Mouse (Mus musculus) hindbrain, embryonic 14.5 days (tissue): ENCODE data around the gene 1700003F12Rik. TPM values are rescaled to one million over a fixed set of nuclear protein-coding genes. Genes with fewer than 3 reads are reported as not detected.
A peak's percentile ranks its signal among the peaks of the same experiment; 100 is the strongest.

Experiments used
- ATAC-seq: fragments of 200-750 bp; cut with Nextera tagmentation; 2 replicates; pipeline ENCODE4 v1.8.0; 2017; ENCODE audit warnings: moderate number of reproducible peaks, mild to moderate bottlenecking, moderate TSS enrichment, moderate library complexity; ENCODE audit not compliant: low FRiP score
- DNase-seq: peaks from one replicate; pipeline ENCODE4 v3.0.0-alpha.2; 2015; ENCODE audit warnings: low spot score
- H3K27ac ChIP-seq: fragments of 300-500 bp; sonication (generic); 2 replicates; pipeline ENCODE4 v1.5.1; 2014; ENCODE audit warnings: mild to moderate bottlenecking, moderate library complexity
- H3K27me3 ChIP-seq: fragments of 300-500 bp; sonication (generic); 2 replicates; pipeline ENCODE4 v1.6.1; 2014; ENCODE audit warnings: mild to moderate bottlenecking, low read length, mixed read lengths; ENCODE audit not compliant: control insufficient read depth, insufficient read depth
- H3K36me3 ChIP-seq: fragments of 300-500 bp; sonication (generic); replicated peaks from 2 replicates; pipeline ENCODE4 v1.6.1; 2014; ENCODE audit not compliant: control insufficient read depth, insufficient read depth
- H3K4me1 ChIP-seq: fragments of 300-500 bp; sonication (generic); replicated peaks from 2 replicates; pipeline ENCODE4 v1.6.1; 2014; ENCODE audit warnings: antibody characterized with exemption, low read length, mixed read lengths; ENCODE audit not compliant: control insufficient read depth, insufficient read depth
- H3K4me2 ChIP-seq: fragments of 300-500 bp; sonication (generic); replicated peaks from 2 replicates; pipeline ENCODE4 v1.6.1; 2014; ENCODE audit warnings: mild to moderate bottlenecking, moderate library complexity
- H3K4me3 ChIP-seq: fragments of 300-500 bp; sonication (generic); replicated peaks from 2 replicates; pipeline ENCODE4 v1.5.1; 2014; ENCODE audit warnings: mild to moderate bottlenecking, low read length
- H3K9ac ChIP-seq: fragments of 300-500 bp; sonication (generic); 2 replicates; pipeline ENCODE4 v1.6.1; 2014
- H3K9me3 ChIP-seq: fragments of 300-500 bp; sonication (generic); 2 replicates; pipeline ENCODE4 v1.6.1; 2016; ENCODE audit warnings: low read length; ENCODE audit not compliant: control insufficient read depth
- WGBS: fragments of 180-500 bp; shearing (Covaris S2); extraction: QIAGEN DNeasy Blood & Tissue Kit; methylation state at CpG from one replicate; pipeline ENCODE4 v1.1.7; 2014; 5-methylcytosine and 5-hydroxymethylcytosine counted together
- polyA plus RNA-seq: library from polyadenylated mRNA; unstranded; fragments of >200 nt; fragmentation: Nextera tagmentation; extraction: Ambion mirVana; gene quantifications from 2 replicates; pipeline ENCODE4 v1.2.1, GENCODE M21; 2014

Gene 1700003F12Rik
- polyA plus RNA-seq, 1 experiment from 2014 or later = 1.5 TPM

DNA sequence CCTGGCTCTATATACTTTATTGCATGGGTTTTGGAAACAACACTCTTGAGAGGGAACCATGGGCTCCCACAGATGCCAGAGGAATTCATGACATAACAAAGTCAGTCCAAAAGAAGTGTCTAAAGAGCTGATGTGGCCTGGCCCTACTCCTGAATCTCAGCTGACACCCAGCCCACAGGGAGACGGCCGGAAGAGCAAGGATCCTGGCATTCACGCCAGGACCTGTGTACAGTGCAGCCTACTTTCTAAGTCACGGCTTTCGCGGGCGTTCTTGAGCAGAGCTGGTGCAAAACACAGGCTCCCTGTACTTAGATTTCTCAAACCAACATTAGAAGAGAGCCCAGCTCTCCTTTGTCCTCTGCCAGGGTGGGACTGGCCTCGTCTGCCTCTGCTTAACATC lies 33.7 kb downstream of the 1700003F12Rik start:
- no peak overlapping the region for H3K27ac ChIP-seq
- peaks cover 26% of the 10 kb centered on the region for H3K4me1 ChIP-seq
- 76% methylated on average over 8 of the region's 8 CpGs for WGBS
- H3K9me3 ChIP-seq = no peaks in the 10 kb centered on the region
- DNase-seq (no peak), ATAC-seq (no peak)
- H3K4me2 ChIP-seq = no peak overlapping the region
- H3K9ac ChIP-seq = no peak overlapping the region
- no peaks in the 10 kb centered on the region for H3K36me3 ChIP-seq
- H3K4me3 ChIP-seq = no peak overlapping the region
- H3K27me3 ChIP-seq = no peaks in the 10 kb centered on the region

DNA sequence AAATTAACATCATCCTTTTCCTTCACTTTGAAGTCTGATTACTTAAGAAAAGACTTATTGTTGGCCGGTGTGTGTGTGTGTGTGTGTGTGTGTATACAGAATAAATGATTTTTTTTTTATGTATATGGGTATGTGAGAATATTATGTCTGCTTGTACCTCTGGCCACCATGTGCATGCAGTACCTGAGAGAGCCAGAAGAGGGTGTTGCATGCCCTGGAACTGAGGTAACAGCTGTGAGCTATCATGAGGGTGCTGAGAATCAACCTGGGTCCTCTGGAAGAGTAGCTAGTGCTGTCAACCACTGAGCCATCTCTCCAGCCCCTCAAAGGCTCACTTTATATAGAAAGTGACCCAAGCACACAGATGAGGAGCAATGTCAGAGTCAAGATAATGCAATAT lies 34.5 kb downstream of the 1700003F12Rik start:
- DNase-seq = no peak
- WGBS = 97% methylated on average over 1 of the region's 1 CpGs
- no peak overlapping the region for H3K4me3 ChIP-seq
- no peak for ATAC-seq
- H3K36me3 ChIP-seq = no peaks in the 10 kb centered on the region
- H3K27me3 ChIP-seq = no peaks in the 10 kb centered on the region
- H3K4me1 ChIP-seq = peaks cover 26% of the 10 kb centered on the region
- H3K9ac ChIP-seq = no peak overlapping the region
- H3K27ac ChIP-seq = no peak overlapping the region
- no peaks in the 10 kb centered on the region for H3K9me3 ChIP-seq
- no peak overlapping the region for H3K4me2 ChIP-seq

DNA sequence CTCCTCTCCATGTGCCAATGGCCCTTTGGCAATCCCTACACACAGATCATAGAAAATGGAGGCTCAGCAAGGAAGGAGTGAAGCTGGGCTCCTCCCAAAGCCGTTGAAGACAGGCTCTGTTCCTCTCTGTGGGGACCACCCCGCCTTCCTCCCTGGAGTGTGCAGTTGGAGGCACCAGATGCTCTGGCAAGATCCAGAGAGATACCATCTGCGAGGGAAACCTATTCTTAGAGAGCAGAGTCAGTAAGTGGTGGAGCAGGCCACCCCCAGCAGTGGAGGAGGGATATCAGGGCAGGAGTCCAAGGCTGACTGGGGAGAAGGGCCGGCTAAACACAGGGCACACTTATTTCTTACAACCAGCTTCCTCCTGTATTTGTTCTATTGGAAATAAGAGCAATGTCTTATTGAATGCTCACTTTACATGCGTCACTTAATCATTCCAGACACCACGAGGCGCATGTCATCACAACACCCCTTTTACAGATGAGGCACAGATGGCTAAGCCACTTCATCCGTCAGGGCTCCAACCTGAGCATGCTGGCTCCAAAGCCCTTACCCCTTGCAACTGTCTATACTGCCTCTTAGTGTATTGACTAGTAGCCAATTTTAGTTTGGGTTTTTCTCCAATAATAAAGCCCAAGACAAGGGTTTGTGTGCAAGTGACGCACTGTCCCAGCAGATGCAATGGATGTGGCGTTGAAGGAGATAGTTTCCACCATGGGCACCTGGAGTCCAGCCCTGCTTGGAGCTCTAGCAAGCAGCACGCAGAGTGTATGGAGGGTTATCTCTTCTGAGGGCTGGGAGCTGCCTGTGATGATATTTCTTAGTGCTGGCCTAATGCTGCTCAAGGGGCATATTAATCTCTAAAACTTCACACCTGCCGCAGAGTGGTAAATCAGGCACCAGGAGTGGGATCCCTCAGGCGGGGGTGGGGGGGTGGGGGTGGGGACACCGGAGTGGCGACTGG lies 37.3 kb downstream of the 1700003F12Rik start:
- Histone ChIP-seq H3K27ac (peak overlapping the region; percentile 40; the same call in 1 of the 2 replicates), H3K4me3 (no peak overlapping the region), H3K4me2 (no peak overlapping the region), H3K27me3 (no peaks in the 10 kb centered on the region), H3K9me3 (no peaks in the 10 kb centered on the region), H3K4me1 (peaks cover 15% of the 10 kb centered on the region), H3K36me3 (no peaks in the 10 kb centered on the region; the same call in 1 of the 2 replicates), H3K9ac (no peak overlapping the region)
- DNase-seq (peak; percentile 54), ATAC-seq (peak; percentile 79)
- WGBS = 37% methylated on average over 15 of the region's 15 CpGs

GRCm38 (mm10) chr2:154584931-154585601 lies 38.2 kb downstream of the 1700003F12Rik start:
- Histone ChIP-seq H3K27ac (peak overlapping the region; percentile 40; the same call in 1 of the 2 replicates), H3K4me2 (no peak overlapping the region), H3K9me3 (no peaks in the 10 kb centered on the region), H3K4me3 (no peak overlapping the region), H3K9ac (no peak overlapping the region), H3K27me3 (no peaks in the 10 kb centered on the region), H3K4me1 (peaks cover 15% of the 10 kb centered on the region), H3K36me3 (no peaks in the 10 kb centered on the region; the same call in 1 of the 2 replicates)
- WGBS = 54% methylated on average over 17 of the region's 17 CpGs
- ATAC-seq (no peak), DNase-seq (no peak)

- H3K4me3 ChIP-seq = no peak overlapping the region
- ATAC-seq (no peak), DNase-seq (no peak)
- no peak overlapping the region for H3K9ac ChIP-seq
- peaks cover 15% of the 10 kb centered on the region for H3K4me1 ChIP-seq
- H3K27me3 ChIP-seq = no peaks in the 10 kb centered on the region
- H3K36me3 ChIP-seq = no peaks in the 10 kb centered on the region; the same call in 1 of the 2 replicates
- 79% methylated on average over 5 of the region's 5 CpGs for WGBS
- no peaks in the 10 kb centered on the region for H3K9me3 ChIP-seq
- no peak overlapping the region for H3K4me2 ChIP-seq
- H3K27ac ChIP-seq = no peak overlapping the region
Observed at GRCm38 (mm10) chr2:154586405-154586804, 39.5 kb downstream of the 1700003F12Rik start.

GRCm38 (mm10) chr2:154589051-154589450 lies 42.2 kb downstream of the 1700003F12Rik start:
- ATAC-seq (no peak), DNase-seq (no peak)
- Histone ChIP-seq H3K9ac (no peak overlapping the region), H3K4me3 (no peak overlapping the region), H3K36me3 (peaks cover 5% of the 10 kb centered on the region; the same call in 1 of the 2 replicates), H3K9me3 (no peaks in the 10 kb centered on the region), H3K27ac (no peak overlapping the region), H3K27me3 (no peaks in the 10 kb centered on the region), H3K4me1 (peaks cover 11% of the 10 kb centered on the region; the same call in 1 of the 2 replicates), H3K4me2 (no peak overlapping the region)
- WGBS = 86% methylated on average over 4 of the region's 4 CpGs

DNA sequence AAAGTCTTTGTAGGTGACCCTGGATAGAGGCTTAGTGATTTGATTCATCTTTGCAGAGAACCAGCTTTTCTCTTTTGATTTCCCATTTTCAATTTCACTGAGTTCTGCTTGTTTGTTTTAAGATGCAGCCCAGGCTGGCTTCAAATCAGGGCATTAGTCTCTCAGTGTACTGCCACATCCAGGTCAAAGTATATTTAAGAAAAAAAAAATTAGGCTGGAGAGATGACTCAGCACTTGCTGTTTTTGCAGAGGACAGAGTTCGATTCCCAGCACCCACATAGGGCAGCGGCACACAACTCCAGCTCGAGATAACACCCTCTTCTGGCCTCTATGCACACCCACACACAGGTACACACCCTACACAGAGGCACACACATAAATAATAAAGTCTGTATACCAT lies 44.4 kb downstream of the 1700003F12Rik start:
- no peak overlapping the region for H3K9ac ChIP-seq
- no peaks in the 10 kb centered on the region for H3K27me3 ChIP-seq
- H3K4me1 ChIP-seq = no peaks in the 10 kb centered on the region
- H3K36me3 ChIP-seq = peaks cover 5% of the 10 kb centered on the region; the same call in 1 of the 2 replicates
- WGBS = 87% methylated on average over 3 of the region's 3 CpGs
- DNase-seq = no peak
- H3K4me3 ChIP-seq = no peak overlapping the region
- no peaks in the 10 kb centered on the region for H3K9me3 ChIP-seq
- H3K27ac ChIP-seq = no peak overlapping the region
- ATAC-seq = no peak
- no peak overlapping the region for H3K4me2 ChIP-seq

DNA sequence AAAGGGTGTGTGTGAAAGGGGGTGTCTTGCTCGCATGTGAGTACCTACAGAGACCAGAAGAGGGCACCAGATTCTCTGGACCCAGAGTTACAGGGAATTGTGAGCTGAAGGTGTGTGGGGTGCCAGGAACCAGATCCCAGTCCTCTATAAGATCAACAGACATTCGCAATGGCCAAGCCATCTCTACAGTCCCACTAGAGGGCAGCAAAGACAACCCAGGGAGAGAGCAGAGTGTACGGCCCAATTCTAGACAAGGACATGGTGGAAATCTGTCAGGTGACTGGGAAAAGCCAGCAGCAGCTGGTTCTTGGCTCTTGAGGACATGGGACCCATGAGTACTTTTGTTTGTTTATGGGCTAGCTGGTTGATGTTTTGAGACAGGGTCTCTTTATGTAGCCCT lies 46.1 kb downstream of the 1700003F12Rik start:
- WGBS = 70% methylated on average over 3 of the region's 3 CpGs
- H3K4me2 ChIP-seq = no peak overlapping the region
- DNase-seq (no peak), ATAC-seq (no peak)
- no peaks in the 10 kb centered on the region for H3K9me3 ChIP-seq
- H3K27me3 ChIP-seq = no peaks in the 10 kb centered on the region
- H3K9ac ChIP-seq = no peak overlapping the region
- peaks cover 5% of the 10 kb centered on the region; the same call in 1 of the 2 replicates for H3K36me3 ChIP-seq
- H3K27ac ChIP-seq = no peak overlapping the region
- no peaks in the 10 kb centered on the region for H3K4me1 ChIP-seq
- H3K4me3 ChIP-seq = no peak overlapping the region

- 76% methylated on average over 5 of the region's 5 CpGs for WGBS
- Histone ChIP-seq H3K27ac (no peak overlapping the region), H3K36me3 (peaks cover 5% of the 10 kb centered on the region; the same call in 1 of the 2 replicates), H3K4me3 (no peak overlapping the region), H3K27me3 (no peaks in the 10 kb centered on the region), H3K9me3 (no peaks in the 10 kb centered on the region), H3K4me2 (no peak overlapping the region), H3K9ac (no peak overlapping the region), H3K4me1 (no peaks in the 10 kb centered on the region)
- ATAC-seq (no peak), DNase-seq (no peak)
Observed at GRCm38 (mm10) chr2:154595775-154596174, 48.9 kb downstream of the 1700003F12Rik start.
